Mouse (Mus musculus): ENCODE results near the gene Rftn2. TPM values are rescaled to one million over a fixed set of nuclear protein-coding genes. Genes with fewer than 3 reads are reported as not detected.
A peak's percentile ranks its signal among the peaks of the same experiment; 100 is the strongest.

Gene Rftn2
- total RNA-seq, 2 experiments from 2014 or later = 29.6 to 31.8 TPM

GRCm38 (mm10) chr1:55212771-55213170, 13.8 kb downstream of the Rftn2 start:
- no peak for DNase-seq (ENCODE audit: low spot score in 2 of 2)

- no peak for DNase-seq (ENCODE audit: low spot score in 2 of 2)
Measured at GRCm38 (mm10) chr1:55211081-55211480, 15.5 kb downstream of the Rftn2 start.

GRCm38 (mm10) chr1:55210202-55210965, 16.2 kb downstream of the Rftn2 start:
- no peak for DNase-seq (ENCODE audit: low spot score in 2 of 2)

GRCm38 (mm10) chr1:55208500-55209140, 18.0 kb downstream of the Rftn2 start:
- no peak for DNase-seq (ENCODE audit: low spot score in 2 of 2)

GRCm38 (mm10) chr1:55207561-55207960, 19.0 kb downstream of the Rftn2 start:
- no peak for DNase-seq (ENCODE audit: low spot score in 2 of 2)

- peak in 1 of 2 experiments; percentile 36 for DNase-seq (ENCODE audit: low spot score in 2 of 2)
Measured at GRCm38 (mm10) chr1:55205808-55206327, 20.7 kb downstream of the Rftn2 start.

- DNase-seq (ENCODE audit: low spot score in 2 of 2) = peak; percentile 36 to 43
Measured at GRCm38 (mm10) chr1:55201850-55202752, 24.5 kb downstream of the Rftn2 start.

GRCm38 (mm10) chr1:55198719-55199118, 27.9 kb downstream of the Rftn2 start:
- no peak for DNase-seq (ENCODE audit: low spot score in 2 of 2)

GRCm38 (mm10) chr1:55196327-55197003, 30.1 kb downstream of the Rftn2 start:
- no peak for DNase-seq (ENCODE audit: low spot score in 2 of 2)

GRCm38 (mm10) chr1:55195021-55195420, 31.6 kb downstream of the Rftn2 start:
- no peak for DNase-seq (ENCODE audit: low spot score in 2 of 2)

- no peak for DNase-seq (ENCODE audit: low spot score in 2 of 2)
Measured at GRCm38 (mm10) chr1:55194064-55194915, 32.3 kb downstream of the Rftn2 start.

GRCm38 (mm10) chr1:55193316-55193715, 33.3 kb downstream of the Rftn2 start:
- no peak for DNase-seq (ENCODE audit: low spot score in 2 of 2)

GRCm38 (mm10) chr1:55192824-55193223, 33.8 kb downstream of the Rftn2 start:
- no peak for DNase-seq (ENCODE audit: low spot score in 2 of 2)

GRCm38 (mm10) chr1:55192015-55192414, 34.6 kb downstream of the Rftn2 start:
- DNase-seq (ENCODE audit: low spot score in 2 of 2) = no peak

GRCm38 (mm10) chr1:55186592-55187210, 39.9 kb downstream of the Rftn2 start:
- DNase-seq (ENCODE audit: low spot score in 2 of 2) = no peak

GRCm38 (mm10) chr1:55185718-55186117, 40.9 kb downstream of the Rftn2 start:
- DNase-seq (ENCODE audit: low spot score in 2 of 2) = no peak

- DNase-seq (ENCODE audit: low spot score in 2 of 2) = no peak
Measured at GRCm38 (mm10) chr1:55182392-55182791, 44.2 kb downstream of the Rftn2 start.

GRCm38 (mm10) chr1:55179917-55180566, 46.5 kb downstream of the Rftn2 start:
- DNase-seq (ENCODE audit: low spot score in 2 of 2) = no peak

- no peak for DNase-seq (ENCODE audit: low spot score in 2 of 2)
Measured at GRCm38 (mm10) chr1:55174558-55175034, 52.0 kb downstream of the Rftn2 start.
